Mouse (Mus musculus): ENCODE data around the gene Pprc1.

Gene Pprc1

DNA sequence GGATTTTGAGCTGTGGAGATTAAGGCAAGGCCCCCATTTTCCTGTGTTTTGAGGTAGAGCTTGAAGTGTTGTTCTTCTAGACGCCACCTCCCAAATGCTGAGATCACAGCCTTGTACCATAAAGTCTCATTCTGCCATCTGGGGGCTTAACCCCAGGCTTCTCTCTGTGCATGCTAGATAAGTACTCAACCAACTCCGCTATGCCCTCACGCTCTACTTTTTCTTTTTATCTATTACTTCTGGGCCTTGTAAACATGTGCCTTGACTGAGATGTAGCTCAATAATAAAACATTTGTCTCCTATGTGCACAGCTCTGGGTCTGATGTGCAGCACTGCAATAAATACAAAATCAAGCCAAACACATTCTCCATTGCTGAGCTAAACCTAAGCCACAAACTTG, 74.8 kb downstream of the Pprc1 start:
- no peak for DNase-seq (ENCODE audit: low spot score in 2 of 2)

DNA sequence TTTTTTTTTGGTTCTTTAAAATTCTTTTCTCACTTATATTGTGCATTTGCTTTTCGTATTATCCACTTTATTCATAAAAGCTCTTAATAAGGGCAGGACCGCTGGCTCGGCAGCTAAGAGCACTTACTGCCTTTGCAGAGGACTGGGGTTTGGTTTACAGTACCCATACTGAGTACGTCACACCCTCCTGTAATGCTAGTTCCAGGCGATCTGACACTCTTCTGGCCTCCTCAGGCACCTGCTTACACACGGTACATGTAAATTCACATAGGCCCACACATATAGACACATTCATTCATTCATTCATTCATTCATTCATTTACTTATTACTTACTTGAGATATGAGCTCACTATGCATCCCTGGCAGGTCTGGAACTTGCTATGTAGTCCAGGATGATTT, 76.2 kb downstream of the Pprc1 start:
- DNase-seq (ENCODE audit: low spot score in 2 of 2) = no peak

Data from spleen, postnatal 10 days (tissue).